Mouse (Mus musculus): ENCODE measurements around the gene Akap13.

DNA sequence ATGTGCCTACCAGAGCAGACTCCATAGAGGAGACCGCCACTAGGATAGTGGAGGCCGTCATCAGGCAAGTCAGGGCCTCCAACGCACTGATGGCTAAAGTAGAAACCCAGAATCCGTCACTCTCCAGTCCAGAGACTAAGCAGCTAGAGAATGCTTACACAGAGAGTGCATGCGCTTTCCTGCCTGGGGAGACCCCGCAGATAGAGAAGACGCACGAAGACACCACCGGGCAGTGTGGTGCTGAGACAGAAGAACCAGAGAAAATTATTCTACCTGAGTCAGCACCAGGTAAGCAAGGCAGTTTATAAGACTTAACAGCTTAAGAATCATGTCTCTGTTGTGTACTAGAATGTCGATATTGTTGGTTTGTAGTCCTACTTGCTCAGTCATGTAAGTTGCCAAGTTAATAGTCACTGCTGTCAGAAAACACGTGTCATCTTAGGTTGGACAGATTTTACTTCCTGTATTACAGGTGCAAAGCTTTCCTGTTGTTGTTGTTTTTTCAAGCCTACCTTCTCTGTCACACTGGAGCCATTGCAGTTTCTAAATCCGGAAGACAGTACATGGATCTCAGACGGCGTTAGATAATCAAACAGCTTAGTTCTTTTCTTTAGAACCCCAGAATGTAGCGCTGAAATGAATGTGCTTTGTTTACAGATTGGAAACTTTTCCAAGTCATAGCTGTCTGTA lies 156.1 kb downstream of the Akap13 start:
- TF ChIP-seq CTCF (IDR thresholded peaks at IDR 0.05; ENCODE audit: borderline replicate concordance, insufficient read depth, low read depth, low read length), result no peak
- no peak for TF ChIP-seq POLR2A (IDR thresholded peaks at IDR 0.05; ENCODE audit: borderline replicate concordance, insufficient read depth, low read length)

Data from cerebellum, adult 2 months (tissue).